Mouse (Mus musculus) heart, postnatal 25 days (tissue): ENCODE measurements at regions not wholly inside any gene's neighbourhood (a gene's known extent, or its start where the extent isn't known, plus 50 kb on each side); places are given as distances from the start of the nearest gene placed in this dataset.

Source experiments
- DNase-seq: peaks from one replicate; pipeline ENCODE4 v3.0.0; 2022; ENCODE audit warnings: low spot score
- intact Hi-C: fragments of 180-260 bp; cut with DNase I; formaldehyde crosslinking; loops from one replicate; pipeline ENCODE4 v1.15.1; 2025

DNA sequence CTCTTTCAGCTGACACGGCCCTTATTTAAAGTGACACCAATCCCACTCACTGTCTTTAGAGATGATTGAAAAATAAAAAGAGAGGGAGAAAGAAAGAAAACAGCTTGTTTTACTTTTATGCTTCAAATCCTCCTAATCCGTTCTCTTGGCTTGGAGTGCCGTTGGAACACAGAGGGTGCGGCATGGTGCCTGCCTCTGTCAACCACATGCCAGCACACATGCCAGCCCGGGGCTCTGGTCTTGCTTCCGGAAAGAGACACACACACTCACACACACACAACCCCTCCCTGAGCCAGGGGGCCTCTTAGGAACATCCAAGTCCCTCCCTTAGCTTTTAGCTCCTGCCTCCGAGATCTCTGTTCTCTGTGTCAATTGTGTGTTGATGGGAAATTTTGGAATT is 116.2 kb upstream of the 3110018I06Rik start:
- DNase-seq, result no peak
- intact Hi-C loops, result no loop called here

DNA sequence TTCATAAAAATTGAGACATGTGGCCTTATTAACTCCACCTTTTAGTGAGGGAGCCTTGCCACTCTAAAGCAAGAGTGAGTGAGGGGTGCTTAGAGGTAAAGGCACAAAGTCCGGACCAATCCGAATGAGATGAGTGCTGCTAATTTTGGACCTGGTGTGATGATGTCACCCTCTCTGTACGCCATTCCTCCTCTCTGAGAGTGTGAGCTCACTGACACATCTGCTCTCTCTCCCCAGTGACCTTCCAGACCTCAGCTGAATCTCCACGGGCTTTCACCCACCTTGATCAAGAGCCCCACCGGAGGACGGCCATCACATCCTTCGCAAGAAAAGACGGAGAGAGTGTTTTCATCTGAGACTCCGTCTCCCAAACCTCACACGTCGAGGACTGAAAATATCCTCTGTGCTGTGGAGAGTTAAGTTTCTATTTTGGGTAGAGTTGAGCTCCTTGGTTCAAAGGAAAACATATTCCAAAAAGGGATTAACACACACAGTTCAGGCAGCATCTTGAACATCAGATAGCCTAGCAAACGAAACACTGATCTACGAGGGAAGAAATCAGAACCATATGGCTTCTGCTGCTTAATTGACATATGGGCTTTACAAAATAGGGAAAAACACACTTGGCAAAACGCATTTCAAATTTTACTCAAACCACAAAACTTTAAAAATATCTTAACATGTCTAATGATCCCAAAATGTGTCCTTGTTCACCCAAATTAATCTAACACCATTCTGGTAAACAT is 96.2 kb upstream of the 3110018I06Rik start:
- intact Hi-C loops, result no loop called here
- DNase-seq, result no peak

DNA sequence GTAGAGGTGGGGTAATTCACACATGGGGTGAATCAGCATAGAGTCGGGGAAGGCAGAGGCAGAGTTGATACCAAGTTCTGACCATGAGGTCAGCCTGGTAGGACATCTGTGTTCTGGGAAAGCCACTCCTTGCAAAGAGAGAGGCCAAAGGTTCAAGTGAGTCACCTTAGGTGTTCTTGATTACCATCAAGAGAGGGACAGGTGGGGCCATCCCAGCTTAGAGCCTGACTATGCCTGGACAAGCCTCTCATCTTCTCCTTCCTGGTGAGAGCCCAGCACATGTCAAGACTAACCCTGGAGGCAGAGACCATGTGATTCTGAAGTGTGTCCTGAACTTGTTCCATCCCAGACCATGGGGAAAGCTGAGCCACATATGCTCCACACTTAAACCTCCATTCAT is 94.0 kb upstream of the 3110018I06Rik start:
- DNase-seq, result no peak
- intact Hi-C loops, result no loop called here

DNA sequence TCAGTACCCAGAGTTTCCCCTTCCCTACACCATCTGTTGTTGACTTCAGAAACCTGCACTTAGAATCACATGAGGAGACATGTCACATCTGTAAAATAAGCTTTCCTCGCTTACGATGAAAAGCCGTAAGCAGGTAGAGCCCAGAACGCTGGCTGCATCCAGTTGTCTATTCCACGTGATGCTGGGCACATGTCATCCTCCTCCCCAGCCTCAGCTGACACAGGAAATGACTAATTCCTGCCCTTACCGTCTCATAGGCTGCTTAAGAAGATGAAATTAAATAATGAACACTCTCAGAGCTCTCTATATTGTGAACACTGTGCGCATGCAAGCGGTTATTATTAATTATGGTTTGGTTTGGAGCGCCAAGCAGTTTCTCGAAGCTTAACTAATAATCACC is 83.6 kb upstream of the 3110018I06Rik start:
- intact Hi-C loops, result no loop called here
- no peak for DNase-seq

- intact Hi-C loops, result no loop called here
- DNase-seq, result no peak
These were observed 64.5 kb upstream of the 3110018I06Rik start for GRCm38 (mm10) chr12:107423923-107424322.

- DNase-seq, result no peak
- intact Hi-C loops, result no loop called here
These were observed 49.9 kb upstream of the 3110018I06Rik start for GRCm38 (mm10) chr12:107438506-107438905.
